29 mouse cellular contexts compared by ENCODE assay signal in the genomic region with DNA sequence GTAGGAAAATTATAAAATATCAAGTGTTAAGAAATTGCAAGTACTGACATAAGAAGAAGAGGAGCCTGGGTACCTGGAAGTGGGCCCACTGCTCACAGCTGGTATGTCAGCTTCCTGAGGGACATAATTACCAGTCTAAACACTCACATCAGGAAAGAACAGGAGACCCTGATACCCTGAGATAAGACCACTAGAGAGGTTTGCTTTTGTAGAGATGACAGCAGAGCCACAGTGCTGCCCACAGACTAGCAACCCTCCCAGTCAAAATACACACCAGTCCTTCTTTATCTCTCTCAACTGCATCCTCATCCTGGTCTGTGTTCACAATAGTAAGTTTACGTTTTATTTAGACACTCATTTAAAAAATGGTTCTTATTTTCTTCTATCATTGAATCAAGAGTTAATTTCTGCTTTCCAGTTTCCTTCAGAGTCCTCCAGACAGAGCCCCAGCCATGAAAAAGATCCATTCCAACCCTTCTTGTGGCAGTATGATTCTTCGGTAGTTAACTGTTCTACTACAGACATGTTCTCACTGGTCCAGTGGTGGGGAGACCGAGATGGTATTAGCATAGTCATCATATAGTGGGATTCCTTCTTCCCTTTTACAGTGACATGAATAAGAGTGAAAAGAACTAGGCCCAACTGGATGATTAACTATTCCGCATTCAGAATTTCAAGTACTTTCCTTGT.
DNase-seq lines count a peak whose midpoint lies in the region; ATAC-seq and TF ChIP-seq lines count a peak whose summit lies in the region.
"Had no signal": no experiment of that assay in that cellular context is flagged by ENCODE, and none has a peak within 500 bp of the region (broad histone marks: within the 10 kb centered on the region; RNA-seq: fewer than 3 reads in every experiment).

No protein-coding gene starts in this region.

- H3K4me3 ChIP-seq in forebrain, embryonic 16.5 days (replicated peaks; ENCODE audit: low read length), result no peak overlapping the region
- H3K4me3 ChIP-seq in forebrain, embryonic 12.5 days (replicated peaks), result no peak overlapping the region
- H3K4me3 ChIP-seq in liver, embryonic 11.5 days (ENCODE audit: low read depth, low read length), result no peak overlapping the region
- no peak overlapping the region for H3K4me3 ChIP-seq in liver, embryonic 16.5 days (ENCODE audit: low read depth, low read length)
- H3K4me3 ChIP-seq in intestine, postnatal 0 days (ENCODE audit: low read depth, low read length), result no peak overlapping the region
- H3K4me3 ChIP-seq: embryonic facial prominence, embryonic 10.5 days; embryonic facial prominence, embryonic 15.5 days; gastrocnemius, adult 2 months; heart, adult 2 months; heart, embryonic 12.5 days; layer of hippocampus, adult 2 months; limb, embryonic 15.5 days; lung, embryonic 15.5 days; midbrain, embryonic 10.5 days; stomach, embryonic 15.5 days had no signal

- H3K9me3 ChIP-seq in forebrain, embryonic 16.5 days (ENCODE audit: control insufficient read depth, low read length), result no peaks in the 10 kb centered on the region
- H3K9me3 ChIP-seq in forebrain, embryonic 12.5 days, result no peaks in the 10 kb centered on the region
- H3K9me3 ChIP-seq in liver, embryonic 11.5 days (ENCODE audit: control insufficient read depth, low read length), result no peaks in the 10 kb centered on the region
- no peaks in the 10 kb centered on the region for H3K9me3 ChIP-seq in liver, embryonic 16.5 days (replicated peaks; ENCODE audit: control insufficient read depth, low read length)
- H3K9me3 ChIP-seq in intestine, postnatal 0 days (ENCODE audit: control insufficient read depth), result no peaks in the 10 kb centered on the region
- H3K9me3 ChIP-seq: embryonic facial prominence, embryonic 10.5 days; embryonic facial prominence, embryonic 15.5 days; heart, embryonic 12.5 days; limb, embryonic 15.5 days; lung, embryonic 15.5 days; midbrain, embryonic 10.5 days; stomach, embryonic 15.5 days had no signal

- H3K9ac ChIP-seq in forebrain, embryonic 16.5 days (replicated peaks; ENCODE audit: low read depth, low read length), result no peak overlapping the region
- H3K9ac ChIP-seq in forebrain, embryonic 12.5 days, result no peak overlapping the region
- no peak overlapping the region for H3K9ac ChIP-seq in liver, embryonic 11.5 days (ENCODE audit: low read depth, low read length)
- no peak overlapping the region for H3K9ac ChIP-seq in liver, embryonic 16.5 days (ENCODE audit: low read depth, low read length)
- no peak overlapping the region for H3K9ac ChIP-seq in intestine, postnatal 0 days (ENCODE audit: low read depth, low read length)
- H3K9ac ChIP-seq: embryonic facial prominence, embryonic 15.5 days; heart, embryonic 12.5 days; hindbrain, embryonic 14.5 days; limb, embryonic 15.5 days; lung, embryonic 15.5 days; stomach, embryonic 15.5 days had no signal

- ATAC-seq in forebrain, embryonic 16.5 days, result peak; percentile 83; the same call in 1 of the 2 replicates
- no peak; the same call in none of the 2 replicates for ATAC-seq in forebrain, embryonic 12.5 days (ENCODE audit: low FRiP score)
- ATAC-seq in liver, embryonic 11.5 days (replicated peaks; ENCODE audit: low FRiP score), result peak; percentile 92
- peak; percentile 53 for ATAC-seq in liver, embryonic 16.5 days (ENCODE audit: low read depth)
- no peak for ATAC-seq in granulocyte monocyte progenitor cell, adult 5-6 weeks (replicated peaks; ENCODE audit: poor library complexity, severe bottlenecking)
- ATAC-seq in intestine, postnatal 0 days, result no peak
- ATAC-seq: CD4-positive, CD25-positive, alpha-beta regulatory T cell, adult 4 months had no signal

- no peaks in the 10 kb centered on the region for H3K36me3 ChIP-seq in forebrain, embryonic 16.5 days (ENCODE audit: control insufficient read depth, insufficient read depth)
- H3K36me3 ChIP-seq in forebrain, embryonic 12.5 days (replicated peaks), result no peaks in the 10 kb centered on the region
- no peaks in the 10 kb centered on the region for H3K36me3 ChIP-seq in liver, embryonic 11.5 days (ENCODE audit: control insufficient read depth, insufficient read depth, low read length)
- no peaks in the 10 kb centered on the region for H3K36me3 ChIP-seq in liver, embryonic 16.5 days (ENCODE audit: control insufficient read depth, insufficient read depth)
- H3K36me3 ChIP-seq in intestine, postnatal 0 days (ENCODE audit: control insufficient read depth, insufficient read depth), result no peaks in the 10 kb centered on the region
- H3K36me3 ChIP-seq: embryonic facial prominence, embryonic 10.5 days; embryonic facial prominence, embryonic 15.5 days; heart, embryonic 12.5 days; limb, embryonic 15.5 days; lung, embryonic 15.5 days; midbrain, embryonic 10.5 days; stomach, embryonic 15.5 days had no signal

- DNase-seq in c-Kit-positive CD71-positive TER-119-negative erythroid progenitor cells, embryonic 14.5 days (ENCODE audit: low read depth), result peak; percentile 22
- no peak for DNase-seq in liver, embryonic 11.5 days (ENCODE audit: low spot score)
- DNase-seq: adrenal gland, postnatal 25 days; cerebellum, adult 2 months; cerebellum, postnatal 14 days; gastrocnemius, adult 2 months; gastrocnemius, postnatal 36 days; heart, adult 2 months; kidney, adult 11 months; kidney, postnatal 36 days; left cerebral cortex, postnatal 4 days; retina, postnatal 1 day; right cerebral cortex, postnatal 25 days; thymus, postnatal 14 days had no signal

- H3K4me2 ChIP-seq in forebrain, embryonic 16.5 days (ENCODE audit: low read length), result no peak overlapping the region
- H3K4me2 ChIP-seq in forebrain, embryonic 12.5 days, result no peak overlapping the region
- no peak overlapping the region for H3K4me2 ChIP-seq in liver, embryonic 11.5 days
- no peak overlapping the region for H3K4me2 ChIP-seq in liver, embryonic 16.5 days (ENCODE audit: low read depth, low read length)
- no peak overlapping the region for H3K4me2 ChIP-seq in intestine, postnatal 0 days (replicated peaks; ENCODE audit: low read depth)
- H3K4me2 ChIP-seq: embryonic facial prominence, embryonic 15.5 days; heart, embryonic 12.5 days; hindbrain, embryonic 14.5 days; limb, embryonic 15.5 days; lung, embryonic 15.5 days; stomach, embryonic 15.5 days had no signal

- WGBS in forebrain, embryonic 16.5 days, result 47% methylated on average over 4 of the region's 4 CpGs
- 66% methylated on average over 4 of the region's 4 CpGs for WGBS in forebrain, embryonic 12.5 days
- WGBS in liver, embryonic 11.5 days, result 54% methylated on average over 4 of the region's 4 CpGs
- 31% methylated on average over 4 of the region's 4 CpGs for WGBS in liver, embryonic 16.5 days (ENCODE audit: insufficient replicate concordance)
- 80% methylated on average over 4 of the region's 4 CpGs for WGBS in intestine, postnatal 0 days

- TF ChIP-seq CTCF in intestine, postnatal 0 days (IDR thresholded peaks at IDR 0.05; ENCODE audit: low read depth), result no peak

- no peak overlapping the region for H3K27ac ChIP-seq in forebrain, embryonic 16.5 days (ENCODE audit: low read length)
- H3K27ac ChIP-seq in forebrain, embryonic 12.5 days, result no peak overlapping the region
- peak overlapping the region; percentile 34; the same call in 1 of the 2 replicates for H3K27ac ChIP-seq in liver, embryonic 11.5 days (ENCODE audit: low read depth, low read length)
- no peak overlapping the region for H3K27ac ChIP-seq in liver, embryonic 16.5 days (ENCODE audit: low read length)
- H3K27ac ChIP-seq in intestine, postnatal 0 days (ENCODE audit: low read depth, low read length), result no peak overlapping the region
- H3K27ac ChIP-seq: embryonic facial prominence, embryonic 10.5 days; embryonic facial prominence, embryonic 15.5 days; gastrocnemius, adult 2 months; heart, adult 2 months; hindbrain, embryonic 14.5 days; layer of hippocampus, adult 2 months; limb, embryonic 15.5 days; lung, embryonic 15.5 days; midbrain, embryonic 10.5 days; stomach, embryonic 15.5 days had no signal

- no peaks in the 10 kb centered on the region for H3K27me3 ChIP-seq in forebrain, embryonic 16.5 days (replicated peaks; ENCODE audit: control insufficient read depth, insufficient read depth, low read length)
- no peaks in the 10 kb centered on the region for H3K27me3 ChIP-seq in forebrain, embryonic 12.5 days
- no peaks in the 10 kb centered on the region for H3K27me3 ChIP-seq in liver, embryonic 11.5 days (replicated peaks; ENCODE audit: control insufficient read depth, insufficient read depth, low read length)
- H3K27me3 ChIP-seq in liver, embryonic 16.5 days (ENCODE audit: control insufficient read depth, insufficient read depth, low read depth, low read length), result no peaks in the 10 kb centered on the region
- no peaks in the 10 kb centered on the region for H3K27me3 ChIP-seq in intestine, postnatal 0 days (replicated peaks; ENCODE audit: control insufficient read depth, insufficient read depth, low read length)
- H3K27me3 ChIP-seq: embryonic facial prominence, embryonic 15.5 days; heart, embryonic 12.5 days; limb, embryonic 15.5 days; lung, embryonic 15.5 days; stomach, embryonic 15.5 days had no signal

- peaks cover 6% of the 10 kb centered on the region for H3K4me1 ChIP-seq in forebrain, embryonic 16.5 days (replicated peaks; ENCODE audit: control insufficient read depth, insufficient read depth, low read length)
- H3K4me1 ChIP-seq in forebrain, embryonic 12.5 days, result peaks cover 11% of the 10 kb centered on the region
- peaks cover 4% of the 10 kb centered on the region; the same call in 1 of the 2 replicates for H3K4me1 ChIP-seq in liver, embryonic 11.5 days (replicated peaks; ENCODE audit: control insufficient read depth, insufficient read depth, low read length)
- no peaks in the 10 kb centered on the region for H3K4me1 ChIP-seq in liver, embryonic 16.5 days (ENCODE audit: control insufficient read depth, low read depth, low read length)
- no peaks in the 10 kb centered on the region for H3K4me1 ChIP-seq in intestine, postnatal 0 days (replicated peaks; ENCODE audit: control insufficient read depth, insufficient read depth, low read length)
- H3K4me1 ChIP-seq: embryonic facial prominence, embryonic 10.5 days; embryonic facial prominence, embryonic 15.5 days; limb, embryonic 15.5 days; lung, embryonic 15.5 days; stomach, embryonic 15.5 days had no signal

Comparison
In these comparisons a context has a peak if more than half of its experiments do, and no peak if none do; other contexts are left out.
1. ATAC-seq: peak in forebrain, embryonic 16.5 days (single experiment), liver, embryonic 11.5 days (single experiment) and liver, embryonic 16.5 days (single experiment); none in forebrain, embryonic 12.5 days (single experiment), granulocyte monocyte progenitor cell, adult 5-6 weeks (single experiment) and intestine, postnatal 0 days (single experiment).